Mouse (Mus musculus) heart, adult 2 months (tissue): Measurements from ENCODE around the gene Cpb2. TPM values are rescaled to one million over a fixed set of nuclear protein-coding genes. Genes with fewer than 3 reads are reported as not detected.

Experiments
- DNase-seq, 2 experiments: peaks; one replicate each; pipeline ENCODE4 v3.0.0; 2021
- H3K27ac ChIP-seq: fragments of 200-600 bp; 2 replicates; pipeline ENCODE4 v1.8.1; 2022
- H3K27me3 ChIP-seq: fragments of 200-500 bp; 2 replicates; pipeline ENCODE4 v1.6.1; 2012; ENCODE audit warnings: mild to moderate bottlenecking, low read length, inconsistent platforms, mixed read lengths; ENCODE audit not compliant: control insufficient read depth, insufficient read depth
- H3K36me3 ChIP-seq: fragments of 200-500 bp; 2 replicates; pipeline ENCODE4 v1.6.1; 2012; ENCODE audit warnings: low read length, inconsistent platforms; ENCODE audit not compliant: control insufficient read depth, insufficient read depth
- H3K4me1 ChIP-seq: fragments of 200-500 bp; 2 replicates; pipeline ENCODE4 v1.6.1; 2011; ENCODE audit warnings: low read length; ENCODE audit not compliant: control insufficient read depth, insufficient read depth
- H3K4me3 ChIP-seq: fragments of 200-600 bp; 2 replicates; pipeline ENCODE4 v1.8.1; 2022
- H3K79me2 ChIP-seq: fragments of 200-500 bp; replicated peaks from 2 replicates; pipeline ENCODE4 v1.6.1; 2012; ENCODE audit warnings: mild to moderate bottlenecking, inconsistent platforms, low read length, moderate library complexity, mixed read lengths; ENCODE audit not compliant: control insufficient read depth, insufficient read depth
- H3K9ac ChIP-seq: fragments of 200-500 bp; 2 replicates; pipeline ENCODE4 v1.6.1; 2012; ENCODE audit warnings: low read depth, mild to moderate bottlenecking, control low read depth, inconsistent platforms, low read length, mixed read lengths
- CTCF ChIP-seq: fragments of 200-600 bp; IDR thresholded peaks from 2 replicates; pipeline ENCODE4 v1.8.1; 2022; ENCODE audit warnings: antibody characterized with exemption, mild to moderate bottlenecking, moderate library complexity
- EP300 ChIP-seq: fragments of 200-500 bp; IDR thresholded peaks from 2 replicates; pipeline ENCODE4 v1.6.1; 2011; ENCODE audit warnings: low read depth, low read length, control low read depth; ENCODE audit not compliant: insufficient read depth
- POLR2A ChIP-seq: fragments of 200-500 bp; IDR thresholded peaks from 2 replicates; pipeline ENCODE4 v1.6.1; 2011; ENCODE audit warnings: mild to moderate bottlenecking, low read depth, low read length, control low read depth; ENCODE audit not compliant: insufficient read depth
- WGBS: fragments of 180-500 bp; shearing (Covaris S2); methylation state at CpG from one replicate; pipeline ENCODE4 v1.1.7; 2018; 5-methylcytosine and 5-hydroxymethylcytosine counted together
- intact Hi-C: fragments of 180-260 bp; cut with DNase I; formaldehyde crosslinking; loops from one replicate; pipeline ENCODE4 v1.15.1; 2025
- long read RNA-seq: library from polyadenylated mRNA; stranded (forward); transcript quantifications from one replicate; pipeline ENCODE4 v2.0.0, GENCODE M21; 2021
- polyA plus RNA-seq: library from polyadenylated mRNA; depleted of rRNA; stranded (reverse); fragments of >200 nt; gene quantifications from 2 replicates; pipeline ENCODE4 v1.2.3, GENCODE M21; 2012; rRNA removed
- total RNA-seq, 2 experiments: library from RNA; stranded (reverse); gene quantifications; 2 replicates each; pipeline ENCODE4 v1.2.3; 2021

The Cpb2 gene
- total RNA-seq (not detected), polyA plus RNA-seq (not detected in 2 replicates)
- long read RNA-seq: 0 reads

DNA sequence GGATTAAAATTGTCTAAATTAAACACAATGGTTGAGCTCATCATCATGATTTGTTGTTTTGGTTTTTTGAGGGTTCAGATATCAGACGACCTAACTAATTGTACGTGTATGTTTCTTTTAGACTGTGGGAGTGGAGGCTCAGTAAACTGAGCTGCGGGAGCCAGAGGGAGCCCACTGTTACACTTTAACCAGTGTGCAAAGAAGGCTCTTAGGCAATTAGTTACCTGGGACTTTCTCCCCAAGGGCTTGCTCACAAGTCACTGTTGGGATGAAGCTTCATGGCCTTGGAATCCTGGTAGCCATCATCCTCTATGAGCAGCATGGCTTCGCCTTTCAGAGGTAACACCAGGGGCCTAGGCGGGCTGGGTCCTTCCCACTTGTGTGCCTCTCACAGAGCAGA lies at the start of gene Cpb2:
Gene Cpb2, plus strand, starts transcription at position 201 of the 400 bp plus-strand sequence.
- Histone ChIP-seq H3K4me3 (no peak within 1 kb of the TSS), H3K79me2 (no peaks in the 10 kb centered on the region), H3K27ac (no peak within 1 kb of the TSS), H3K36me3 (no peaks in the 10 kb centered on the region), H3K27me3 (no peaks in the 10 kb centered on the region), H3K4me1 (no peaks in the 10 kb centered on the region), H3K9ac (no peak within 1 kb of the TSS)
- 84% methylated on average over 5 of the region's 5 CpGs for WGBS
- intact Hi-C loops: no loop called here
- DNase-seq: no peak
- TF ChIP-seq EP300 (no peak), CTCF (no peak), POLR2A (no peak)

DNA sequence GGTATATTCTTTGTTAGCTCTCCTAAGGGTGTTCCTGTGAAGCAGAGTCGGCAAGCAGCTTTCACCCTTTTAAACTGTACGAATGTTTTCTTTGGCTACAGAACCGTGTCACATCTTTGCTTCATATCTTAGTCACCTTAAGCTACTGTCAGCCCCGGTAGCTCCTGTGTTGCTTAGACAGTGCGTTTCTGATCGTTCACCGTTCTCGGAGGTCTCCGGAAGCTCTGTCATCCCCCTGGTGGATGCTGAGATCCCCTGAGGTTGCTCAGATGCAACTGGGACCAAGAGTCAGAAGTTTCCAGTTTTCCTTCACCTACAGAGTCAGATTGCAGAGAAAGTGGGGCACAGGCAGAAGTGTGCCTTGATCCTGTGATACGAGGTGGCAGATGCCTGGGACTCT lies 49.7 kb upstream of the Cpb2 start:
- DNase-seq: no peak
- no peak for TF ChIP-seq EP300
- WGBS: 72% methylated on average over 10 of the region's 10 CpGs
- no peak overlapping the region for H3K27ac ChIP-seq
- H3K4me1 ChIP-seq: no peaks in the 10 kb centered on the region
- no peak overlapping the region for H3K4me3 ChIP-seq
- H3K9ac ChIP-seq: no peak overlapping the region
- H3K79me2 ChIP-seq: no peaks in the 10 kb centered on the region
- no peaks in the 10 kb centered on the region for H3K36me3 ChIP-seq
- intact Hi-C loops: loop anchor here (10.0 kb wide), 1 partner anchor 572 kb away; no protein-coding TSS in a partner anchor
- H3K27me3 ChIP-seq: no peaks in the 10 kb centered on the region

DNA sequence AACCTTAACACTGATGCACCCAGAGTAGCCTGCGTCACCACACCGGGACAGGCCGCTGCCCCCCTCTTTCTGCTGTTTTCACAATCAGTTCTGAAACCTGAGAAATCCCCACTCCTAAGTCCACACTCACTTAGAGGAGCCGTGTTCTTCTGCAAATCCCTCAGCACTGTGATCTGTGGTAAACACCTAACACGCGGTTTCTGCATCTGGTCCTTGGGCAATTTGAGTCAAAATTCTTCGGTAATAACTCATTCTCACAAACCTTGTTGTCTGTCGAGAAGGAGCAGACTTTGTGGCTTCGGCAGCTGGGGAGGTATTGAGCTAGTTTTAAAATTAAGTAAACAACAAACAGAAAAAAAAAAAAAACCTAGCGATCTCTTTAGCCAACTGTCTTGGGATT lies 49.2 kb upstream of the Cpb2 start:
- no peak overlapping the region for H3K9ac ChIP-seq
- WGBS: 84% methylated on average over 10 of the region's 10 CpGs
- no peaks in the 10 kb centered on the region for H3K27me3 ChIP-seq
- no peak overlapping the region for H3K4me3 ChIP-seq
- intact Hi-C loops: loop anchor here (10.0 kb wide), 1 partner anchor 572 kb away; no protein-coding TSS in a partner anchor
- H3K27ac ChIP-seq: no peak overlapping the region
- TF ChIP-seq EP300: no peak
- no peak for TF ChIP-seq CTCF
- TF ChIP-seq POLR2A: no peak
- H3K79me2 ChIP-seq: no peaks in the 10 kb centered on the region
- H3K36me3 ChIP-seq: no peaks in the 10 kb centered on the region
- no peak for DNase-seq
- no peaks in the 10 kb centered on the region for H3K4me1 ChIP-seq

DNA sequence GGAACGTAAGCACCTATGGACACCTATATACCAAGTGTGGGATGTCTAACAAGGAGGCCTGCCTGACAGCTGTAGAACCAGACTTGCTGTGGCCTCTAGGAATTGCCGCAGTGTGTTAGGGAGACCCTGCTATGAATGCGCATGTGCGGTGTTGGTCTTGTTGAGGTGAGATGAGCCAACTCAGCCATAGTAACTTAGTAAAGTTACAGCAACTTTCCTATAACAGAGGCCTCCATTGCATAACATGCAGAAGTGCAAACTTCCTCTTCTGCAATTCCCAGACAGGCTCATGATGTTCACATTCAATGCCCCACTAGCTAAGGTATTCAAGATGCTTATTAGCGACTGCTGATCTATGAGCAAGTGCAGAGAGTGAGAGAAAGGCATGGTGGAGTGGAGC lies 46.6 kb upstream of the Cpb2 start:
- TF ChIP-seq CTCF (no peak), EP300 (no peak), POLR2A (no peak)
- intact Hi-C loops: loop anchor here (5.0 to 10.0 kb wide), 4 partner anchors 68 to 569 kb away; no protein-coding TSS in a partner anchor
- WGBS: 91% methylated on average over 5 of the region's 5 CpGs

DNA sequence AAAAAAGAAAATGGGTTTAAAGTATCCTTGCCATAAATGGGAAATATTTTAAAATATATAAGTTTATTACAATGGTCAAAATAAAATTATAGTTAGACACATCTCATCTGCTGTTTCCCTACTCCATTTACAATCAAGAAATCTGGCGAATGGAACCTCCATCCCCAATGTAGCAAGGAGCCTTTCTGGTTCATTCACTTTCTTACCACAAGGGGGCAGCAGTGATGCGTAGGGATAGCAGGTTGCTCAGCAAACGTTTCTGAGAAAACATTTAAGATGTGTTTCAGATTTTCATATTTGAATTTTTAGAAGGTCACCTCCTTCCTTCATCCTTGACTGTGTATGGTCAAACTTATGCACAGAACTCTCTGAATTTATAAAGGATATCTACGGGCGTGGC lies 45.1 kb upstream of the Cpb2 start:
- H3K9ac ChIP-seq: no peak overlapping the region

More for the DNA sequence above, 46.6 kb upstream of the Cpb2 start:
- Histone ChIP-seq H3K4me1 (no peaks in the 10 kb centered on the region), H3K79me2 (no peaks in the 10 kb centered on the region), H3K4me3 (no peak overlapping the region), H3K27ac (no peak overlapping the region), H3K9ac (no peak overlapping the region), H3K36me3 (no peaks in the 10 kb centered on the region), H3K27me3 (no peaks in the 10 kb centered on the region)
- DNase-seq: no peak

DNA sequence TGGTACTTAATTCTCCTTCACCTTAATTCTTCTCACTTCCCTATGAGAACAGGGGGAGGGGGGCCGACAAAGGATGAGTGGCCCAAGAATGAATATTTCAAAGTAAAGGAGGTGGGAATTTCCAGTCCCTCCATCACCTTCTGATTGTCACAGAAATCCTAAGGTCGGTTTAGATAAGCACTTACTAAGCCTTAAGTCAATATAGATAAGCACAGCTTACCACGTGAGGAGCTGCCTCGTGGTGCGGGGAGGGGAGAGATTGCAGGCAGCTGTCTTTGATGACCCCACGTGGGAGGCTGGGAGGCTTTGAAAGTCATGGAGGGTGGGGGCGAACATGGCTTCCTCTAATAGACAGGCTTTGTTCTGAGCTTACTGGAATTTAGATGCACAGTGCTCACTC lies 44.4 kb upstream of the Cpb2 start:
- no peak overlapping the region for H3K9ac ChIP-seq
- no peaks in the 10 kb centered on the region for H3K79me2 ChIP-seq
- TF ChIP-seq CTCF (no peak), POLR2A (no peak), EP300 (no peak)
- no peak overlapping the region for H3K27ac ChIP-seq
- no peaks in the 10 kb centered on the region for H3K36me3 ChIP-seq
- no peaks in the 10 kb centered on the region for H3K4me1 ChIP-seq
- no peaks in the 10 kb centered on the region for H3K27me3 ChIP-seq
- intact Hi-C loops: loop anchor here (5.0 to 10.0 kb wide), 4 partner anchors 70 to 567 kb away; no protein-coding TSS in a partner anchor
- H3K4me3 ChIP-seq: no peak overlapping the region
- WGBS: 35% methylated on average over 7 of the region's 7 CpGs
- no peak for DNase-seq

More for the DNA sequence above, 45.1 kb upstream of the Cpb2 start:
- Histone ChIP-seq H3K27me3 (no peaks in the 10 kb centered on the region), H3K27ac (no peak overlapping the region), H3K4me1 (no peaks in the 10 kb centered on the region), H3K36me3 (no peaks in the 10 kb centered on the region), H3K4me3 (no peak overlapping the region), H3K79me2 (no peaks in the 10 kb centered on the region)
- WGBS: 45% methylated on average over 5 of the region's 5 CpGs
- TF ChIP-seq CTCF: peak; percentile 94
- TF ChIP-seq EP300: no peak
- DNase-seq: no peak
- intact Hi-C loops: loop anchor here (5.0 to 10.0 kb wide), 4 partner anchors 70 to 568 kb away; no protein-coding TSS in a partner anchor
